Mouse (Mus musculus): ENCODE measurements around the gene Ptprm. TPM values are rescaled to one million over a fixed set of nuclear protein-coding genes. Genes with fewer than 3 reads are reported as not detected.

Ptprm gene
- total and polyA plus RNA-seq, 3 experiments = not detected

DNA sequence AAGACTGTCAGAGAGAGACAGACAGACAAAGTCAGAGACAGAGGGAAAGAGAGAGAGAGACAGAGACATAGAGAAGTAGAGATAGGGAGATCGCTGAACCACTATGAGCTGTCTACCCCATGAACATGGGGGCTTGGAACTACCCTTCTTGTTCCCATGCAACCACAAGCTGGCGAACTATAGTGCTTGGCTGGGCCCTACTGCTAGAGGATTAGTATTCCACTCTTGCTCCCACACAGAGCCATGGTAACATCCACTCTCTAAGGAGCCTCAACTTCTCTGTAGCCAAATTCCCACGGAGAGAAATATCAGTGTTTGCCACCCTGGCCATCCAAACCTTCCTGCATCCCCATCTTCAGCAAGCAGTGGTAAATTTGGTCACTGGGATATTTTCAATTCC lies 202.0 kb downstream of the Ptprm start:
- DNase-seq (ENCODE audit: low read depth, low spot score) = no peak
- TF ChIP-seq ELF1 (IDR thresholded peaks at IDR 0.05; ENCODE audit: low read depth, low read length) (no peak), POLR2A (IDR thresholded peaks at IDR 0.05; ENCODE audit: control insufficient read depth in 1 of 2, insufficient read depth in 1 of 2, low read depth in 1 of 2, low read length in 2 of 2, poor library complexity in 1 of 2) (no peak), POLR2AphosphoS5 (IDR thresholded peaks at IDR 0.05; ENCODE audit: borderline replicate concordance, low read depth, low read length) (no peak), HCFC1 (IDR thresholded peaks at IDR 0.05; ENCODE audit: low read depth, low read length) (no peak), BHLHE40 (IDR thresholded peaks at IDR 0.05; ENCODE audit: borderline replicate concordance, low read depth, low read length) (no peak), NRF1 (IDR thresholded peaks at IDR 0.05; ENCODE audit: insufficient read depth, low read depth, low read length, poor library complexity, severe bottlenecking) (no peak), TBP (IDR thresholded peaks at IDR 0.05; ENCODE audit: low read depth, low read length) (no peak), UBTF (IDR thresholded peaks at IDR 0.05; ENCODE audit: borderline replicate concordance, insufficient read depth, low read depth, low read length) (no peak), SIN3A (IDR thresholded peaks at IDR 0.05; ENCODE audit: low read length) (no peak), ZNF384 (IDR thresholded peaks at IDR 0.05; ENCODE audit: low read depth, low read length) (no peak), RCOR1 (IDR thresholded peaks at IDR 0.05; ENCODE audit: low read depth, low read length) (no peak), GABPA (IDR thresholded peaks at IDR 0.05; ENCODE audit: low read depth, low read length) (no peak), KAT2A (conservative IDR thresholded peaks at IDR 0.05; ENCODE audit: low read depth, low read length) (no peak), TCF12 (IDR thresholded peaks at IDR 0.05; ENCODE audit: low read depth, low read length) (no peak), MXI1 (IDR thresholded peaks at IDR 0.05; ENCODE audit: low read depth, low read length) (no peak), SMC3 (IDR thresholded peaks at IDR 0.05; ENCODE audit: low read depth, low read length) (no peak), TAL1 (IDR thresholded peaks at IDR 0.05; ENCODE audit: low read length) (no peak), ZKSCAN1 (IDR thresholded peaks at IDR 0.05; ENCODE audit: low read depth, low read length) (no peak), GATA1 (IDR thresholded peaks at IDR 0.05; ENCODE audit: low read depth, low read length) (no peak)
- H3K9me3 ChIP-seq (replicated peaks; ENCODE audit: insufficient read depth, low read length) = no peaks in the 10 kb centered on the region
- H3K9ac ChIP-seq (ENCODE audit: control insufficient read depth, low read depth, low read length, poor library complexity, severe bottlenecking) = no peak overlapping the region
- no peak overlapping the region for H3K27ac ChIP-seq (ENCODE audit: control insufficient read depth, low read depth, low read length)
- no peaks in the 10 kb centered on the region for H3K36me3 ChIP-seq (ENCODE audit: control insufficient read depth in 1 of 2, insufficient read depth in 2 of 2, low read length in 2 of 2)
- H3K27me3 ChIP-seq (ENCODE audit: control insufficient read depth in 1 of 2, insufficient read depth in 2 of 2, low read length in 2 of 2) = no peaks in the 10 kb centered on the region
- no peak overlapping the region for H3K4me3 ChIP-seq (ENCODE audit: control insufficient read depth in 1 of 2, insufficient read depth in 1 of 2, low read depth in 2 of 2, low read length in 2 of 2)
- no peaks in the 10 kb centered on the region for H3K79me2 ChIP-seq (ENCODE audit: control insufficient read depth, insufficient read depth, low read length, poor library complexity)
- H3K4me1 ChIP-seq (ENCODE audit: control insufficient read depth in 1 of 2, insufficient read depth in 2 of 2, low read length in 2 of 2) = no peaks in the 10 kb centered on the region

DNA sequence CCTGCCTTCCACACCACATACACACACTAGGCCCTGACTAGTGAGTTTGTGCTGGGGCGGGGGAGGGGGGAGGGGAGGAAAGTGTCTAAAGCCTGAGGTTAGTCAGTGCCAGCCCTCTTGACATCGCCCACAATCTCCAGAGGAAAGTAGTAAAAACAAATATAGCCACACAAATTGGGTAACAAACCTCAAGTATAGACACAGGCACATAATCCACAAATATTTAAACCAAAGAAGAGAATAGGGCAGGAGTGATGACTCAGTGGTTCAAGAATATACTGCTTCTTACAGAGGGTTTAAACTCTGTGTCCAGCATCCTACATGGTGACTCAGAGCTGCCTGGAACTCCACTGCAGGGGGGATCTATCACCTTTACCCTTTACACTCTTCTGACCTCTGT lies 203.8 kb downstream of the Ptprm start:
- H3K27ac ChIP-seq (ENCODE audit: control insufficient read depth, low read depth, low read length) = no peak overlapping the region
- no peaks in the 10 kb centered on the region for H3K79me2 ChIP-seq (ENCODE audit: control insufficient read depth, insufficient read depth, low read length, poor library complexity)
- H3K27me3 ChIP-seq (ENCODE audit: control insufficient read depth in 1 of 2, insufficient read depth in 2 of 2, low read length in 2 of 2) = no peaks in the 10 kb centered on the region
- H3K9ac ChIP-seq (ENCODE audit: control insufficient read depth, low read depth, low read length, poor library complexity, severe bottlenecking) = no peak overlapping the region
- no peak overlapping the region for H3K4me3 ChIP-seq (ENCODE audit: control insufficient read depth in 1 of 2, insufficient read depth in 1 of 2, low read depth in 2 of 2, low read length in 2 of 2)
- H3K36me3 ChIP-seq (ENCODE audit: control insufficient read depth in 1 of 2, insufficient read depth in 2 of 2, low read length in 2 of 2) = no peaks in the 10 kb centered on the region
- H3K4me1 ChIP-seq (ENCODE audit: control insufficient read depth in 1 of 2, insufficient read depth in 2 of 2, low read length in 2 of 2) = no peaks in the 10 kb centered on the region
- no peak for DNase-seq (ENCODE audit: low read depth, low spot score)
- TF ChIP-seq MXI1 (IDR thresholded peaks at IDR 0.05; ENCODE audit: low read depth, low read length) = no peak
- no peak for TF ChIP-seq GABPA (IDR thresholded peaks at IDR 0.05; ENCODE audit: low read depth, low read length)
- TF ChIP-seq POLR2A (IDR thresholded peaks at IDR 0.05; ENCODE audit: control insufficient read depth in 1 of 2, insufficient read depth in 1 of 2, low read depth in 1 of 2, low read length in 2 of 2, poor library complexity in 1 of 2) = no peak
- no peak for TF ChIP-seq MYB (IDR thresholded peaks at IDR 0.05; ENCODE audit: low read depth, low read length)
- TF ChIP-seq TAL1 (IDR thresholded peaks at IDR 0.05; ENCODE audit: low read length) = no peak
- no peak for TF ChIP-seq MAFK (IDR thresholded peaks at IDR 0.05; ENCODE audit: borderline replicate concordance, low read depth, low read length)
- no peak for TF ChIP-seq USF1 (IDR thresholded peaks at IDR 0.05; ENCODE audit: low read depth, low read length)
- no peak for TF ChIP-seq SMC3 (IDR thresholded peaks at IDR 0.05; ENCODE audit: low read depth, low read length)
- TF ChIP-seq HCFC1 (IDR thresholded peaks at IDR 0.05; ENCODE audit: low read depth, low read length) = no peak
- no peak for TF ChIP-seq ZC3H11A (IDR thresholded peaks at IDR 0.05; ENCODE audit: low read depth, low read length)
- TF ChIP-seq JUND (IDR thresholded peaks at IDR 0.05; ENCODE audit: low read depth, low read length) = no peak
- TF ChIP-seq ETS1 (IDR thresholded peaks at IDR 0.05; ENCODE audit: low read depth, low read length) = no peak
- no peak for TF ChIP-seq GATA1 (IDR thresholded peaks at IDR 0.05; ENCODE audit: low read depth, low read length)
- TF ChIP-seq TCF12 (IDR thresholded peaks at IDR 0.05; ENCODE audit: low read depth, low read length) = no peak
- TF ChIP-seq SIN3A (IDR thresholded peaks at IDR 0.05; ENCODE audit: low read length) = no peak
- TF ChIP-seq ZKSCAN1 (IDR thresholded peaks at IDR 0.05; ENCODE audit: low read depth, low read length) = no peak
- TF ChIP-seq MYC (IDR thresholded peaks at IDR 0.05; ENCODE audit: low read depth, low read length) = no peak
- H3K9me3 ChIP-seq (replicated peaks; ENCODE audit: insufficient read depth, low read length) = no peaks in the 10 kb centered on the region
